Mouse (Mus musculus) monocyte, adult 5-6 weeks (primary cell): ENCODE measurements around the gene Gtf3a. TPM values are rescaled to one million over a fixed set of nuclear protein-coding genes. Genes with fewer than 3 reads are reported as not detected.
"Not testable (repeated sequence)": the region's sequence is repeated elsewhere in the genome, so short reads cannot be mapped to it uniquely, and the experiment has no call there.

Experiments used
- ATAC-seq: fragments of 153-309, 156-312 bp; replicated peaks from 2 replicates; pipeline ENCODE4 v1.8.0; 2017; ENCODE audit warnings: mild to moderate bottlenecking; ENCODE audit not compliant: low TSS enrichment, insufficient number of reproducible peaks, severe bottlenecking, poor library complexity, low FRiP score
- total RNA-seq: library from RNA; stranded (forward); fragments of 200-1000, 200-491, 200-594 nt; gene quantifications from 3 replicates; pipeline ENCODE4 v1.2.3, GENCODE M21; 2017

Gene Gtf3a
- total RNA-seq, 1 experiment from 2014 or later, result 88.2 TPM

- no peak for ATAC-seq
Observed at GRCm38 (mm10) chr5:146931904-146932553, 16.4 kb upstream of the Gtf3a start.

GRCm38 (mm10) chr5:146933466-146933865, 15.0 kb upstream of the Gtf3a start:
- no peak for ATAC-seq

GRCm38 (mm10) chr5:146937541-146938503, 10.6 kb upstream of the Gtf3a start:
- no peak for ATAC-seq

GRCm38 (mm10) chr5:146939109-146939796, 9.2 kb upstream of the Gtf3a start:
- no peak for ATAC-seq

- peak; percentile 62 for ATAC-seq
Observed at GRCm38 (mm10) chr5:146940219-146940618, 8.2 kb upstream of the Gtf3a start.

- not testable (repeated sequence) for ATAC-seq
Observed at GRCm38 (mm10) chr5:146941939-146942338, 6.5 kb upstream of the Gtf3a start.

- no peak for ATAC-seq
Observed at GRCm38 (mm10) chr5:146942965-146943364, 5.5 kb upstream of the Gtf3a start.

GRCm38 (mm10) chr5:146944568-146944967, 3.9 kb upstream of the Gtf3a start:
- no peak for ATAC-seq

GRCm38 (mm10) chr5:146946682-146947081, 1.8 kb upstream of the Gtf3a start:
- ATAC-seq, result no peak

GRCm38 (mm10) chr5:146947497-146947896, 960 bp upstream of the Gtf3a start:
- ATAC-seq, result no peak

- no peak for ATAC-seq
Observed at GRCm38 (mm10) chr5:146948041-146948507, 383 bp upstream of the Gtf3a start.

GRCm38 (mm10) chr5:146954576-146954975, 6.1 kb downstream of the Gtf3a start:
- ATAC-seq, result no peak

GRCm38 (mm10) chr5:146955651-146956050, 7.2 kb downstream of the Gtf3a start:
- no peak for ATAC-seq

GRCm38 (mm10) chr5:146956678-146957077, 8.2 kb downstream of the Gtf3a start:
- ATAC-seq, result no peak

- peak; percentile 85 for ATAC-seq
Observed at GRCm38 (mm10) chr5:146963118-146963936, 14.9 kb downstream of the Gtf3a start, which contains the start of gene Mtif3. TSS of gene Mtif3 (minus strand) at chr5:146963800.

- ATAC-seq, result no peak
Observed at GRCm38 (mm10) chr5:146963937-146964278, 15.5 kb downstream of the Gtf3a start.

- ATAC-seq, result no peak
Observed at GRCm38 (mm10) chr5:146968695-146969393, 20.4 kb downstream of the Gtf3a start.
